Mouse (Mus musculus) testis, adult 2 months (tissue): Measurements from ENCODE around the gene Fcrla.

ENCODE experiments used
- CTCF ChIP-seq: fragments of 200-500 bp; IDR thresholded peaks from 2 replicates; pipeline ENCODE4 v1.5.1; 2012; ENCODE audit warnings: low read depth, mild to moderate bottlenecking, inconsistent platforms, low read length, moderate library complexity; ENCODE audit not compliant: control insufficient read depth, insufficient read depth, insufficient replicate concordance
- POLR2A ChIP-seq: fragments of 200-500 bp; IDR thresholded peaks from 2 replicates; pipeline ENCODE4 v1.6.1; 2012; ENCODE audit warnings: low read depth, mild to moderate bottlenecking, inconsistent platforms, low read length, moderate library complexity; ENCODE audit not compliant: control insufficient read depth

GRCm38 (mm10) chr1:170939255-170939654 lies 11.9 kb upstream of the Fcrla start:
- TF ChIP-seq CTCF = no peak
- TF ChIP-seq POLR2A = no peak
